Mouse (Mus musculus) CH12.LX (cell line): Measurements from ENCODE around the gene Sh2d1b2. TPM values are rescaled to one million over a fixed set of nuclear protein-coding genes. Genes with fewer than 3 reads are reported as not detected.

Experiments
- DNase-seq: peaks from one replicate; pipeline ENCODE4 v3.0.0-alpha.2; 2013; ENCODE audit errors: extremely low read depth
- H3K27ac ChIP-seq: 2 replicates; pipeline ENCODE4 v1.5.1; 2012; ENCODE audit warnings: low read depth, mild to moderate bottlenecking, control low read depth, moderate library complexity; ENCODE audit not compliant: insufficient read depth
- H3K27me3 ChIP-seq: replicated peaks from 2 replicates; pipeline ENCODE3; 2012; ENCODE audit warnings: inconsistent platforms
- H3K36me3 ChIP-seq, 2 experiments: replicated peaks in 1 of 2; 2 replicates each; pipeline versions ENCODE3 to v1.6.1; 2012; ENCODE audit warnings: inconsistent platforms in 1 of 2, low read length in 1 of 2, mild to moderate bottlenecking in 1 of 2, mixed read lengths in 1 of 2, moderate library complexity in 1 of 2; ENCODE audit not compliant: control insufficient read depth in 1 of 2, insufficient read depth in 1 of 2
- H3K4me1 ChIP-seq, 2 experiments: 2 replicates each; pipeline ENCODE4 v1.6.1; 2012; ENCODE audit warnings: inconsistent platforms in 1 of 2, moderate library complexity in 1 of 2; ENCODE audit not compliant: insufficient read depth in 2 of 2, control insufficient read depth in 1 of 2
- H3K4me2 ChIP-seq: 2 replicates; pipeline ENCODE4 v1.6.1; 2012; ENCODE audit warnings: low read depth, mild to moderate bottlenecking, control low read depth; ENCODE audit not compliant: poor library complexity, insufficient read depth, severe bottlenecking
- H3K4me3 ChIP-seq, 3 experiments: fragments of 150-350 bp in 1 of 3; sonication (generic) in 1 of 3; replicated peaks in 1 of 3; 2 replicates each; pipeline versions ENCODE3 to v1.5.1; 2011 to 2012; ENCODE audit warnings: low read depth in 2 of 3, low read length in 2 of 3, mild to moderate bottlenecking in 2 of 3, moderate library complexity in 2 of 3, control low read depth in 1 of 3, improper control_type of control experiment in 1 of 3, inconsistent platforms in 1 of 3, mixed read lengths in 1 of 3; ENCODE audit not compliant: poor library complexity in 1 of 3
- H3K79me2 ChIP-seq: replicated peaks from 2 replicates; pipeline ENCODE4 v1.6.1; 2012; ENCODE audit warnings: mild to moderate bottlenecking, moderate library complexity; ENCODE audit not compliant: control insufficient read depth, poor library complexity, insufficient read depth, severe bottlenecking; ENCODE audit errors: extremely low read depth
- H3K9ac ChIP-seq: 2 replicates; pipeline ENCODE4 v1.6.1; 2012; ENCODE audit warnings: low read depth, mild to moderate bottlenecking, control low read depth, moderate library complexity; ENCODE audit not compliant: insufficient read depth
- H3K9me3 ChIP-seq: replicated peaks from 2 replicates; pipeline ENCODE3; 2012; ENCODE audit warnings: low read length, inconsistent platforms, mixed read lengths
- HCFC1 ChIP-seq: IDR thresholded peaks from 2 replicates; pipeline ENCODE4 v1.6.1; 2012; ENCODE audit warnings: low read depth, mild to moderate bottlenecking, inconsistent platforms, low read length, improper control_type of control experiment
- IRF4 ChIP-seq: IDR thresholded peaks from 2 replicates; pipeline ENCODE4 v1.6.1; 2014; ENCODE audit warnings: low read depth, mild to moderate bottlenecking, inconsistent platforms, low read length, improper control_type of control experiment
- JUN ChIP-seq: IDR thresholded peaks from 2 replicates; pipeline ENCODE4 v1.6.1; 2011; ENCODE audit warnings: low read depth, mild to moderate bottlenecking, low read length, improper control_type of control experiment, moderate library complexity; ENCODE audit not compliant: insufficient read depth
- KAT2A ChIP-seq: IDR thresholded peaks from 2 replicates; pipeline ENCODE4 v1.6.1; 2012; ENCODE audit warnings: low read length, improper control_type of control experiment, inconsistent platforms; ENCODE audit not compliant: insufficient replicate concordance
- MAFK ChIP-seq: IDR thresholded peaks from 2 replicates; pipeline ENCODE4 v1.6.1; 2011; ENCODE audit warnings: low read length, improper control_type of control experiment; ENCODE audit not compliant: insufficient replicate concordance
- MYC ChIP-seq: IDR thresholded peaks from 2 replicates; pipeline ENCODE4 v1.6.1; 2011; ENCODE audit warnings: low read depth, mild to moderate bottlenecking, improper control_type of control experiment, low read length
- PAX5 ChIP-seq: IDR thresholded peaks from 2 replicates; pipeline ENCODE4 v1.6.1; 2012; ENCODE audit warnings: low read length, inconsistent platforms, mixed read lengths
- TBP ChIP-seq: conservative IDR thresholded peaks from 2 replicates; pipeline ENCODE4 v1.6.1; 2011; ENCODE audit warnings: low read depth, low read length, improper control_type of control experiment
- TCF12 ChIP-seq: IDR thresholded peaks from 2 replicates; pipeline ENCODE4 v1.6.1; 2014; ENCODE audit warnings: low read depth, mild to moderate bottlenecking, inconsistent platforms, low read length, improper control_type of control experiment
- USF1 ChIP-seq: IDR thresholded peaks from 2 replicates; pipeline ENCODE4 v1.6.1; 2014; ENCODE audit warnings: low read depth, mild to moderate bottlenecking, inconsistent platforms, low read length, improper control_type of control experiment
- ZMIZ1 ChIP-seq: IDR thresholded peaks from 2 replicates; pipeline ENCODE4 v1.6.1; 2012; ENCODE audit warnings: low read depth, mild to moderate bottlenecking, inconsistent platforms, low read length, improper control_type of control experiment
- dilution Hi-C: fragments of 300-500 bp; cut with MboI; formaldehyde crosslinking; loops from 2 replicates; pipeline ENCODE4 v1.14.3; 2020; ENCODE audit warnings: low sequenced_read_pairs; ENCODE audit not compliant: extremely low pct_unique_long_range_greater_than_20kb, extremely low pct_ligation_motif_present
- in situ Hi-C: fragments of 300-500 bp; cut with MboI; formaldehyde crosslinking; loops from 3 replicates; pipeline ENCODE4 v1.14.3; 2019; ENCODE audit warnings: low sequenced_read_pairs, low pct_ligation_motif_present, low pct_unique_long_range_greater_than_20kb, mixed read lengths
- polyA plus RNA-seq: library from polyadenylated mRNA; unstranded; fragments of >175 nt; gene quantifications from 2 replicates; pipeline ENCODE4 v1.2.1, GENCODE M21; 2012; ENCODE audit warnings: low read depth; ENCODE audit not compliant: insufficient read length
- total RNA-seq, 2 experiments: library from RNA; depleted of rRNA; stranded (reverse); fragments of 300-350 nt in 1 of 2; fragments of >200 nt in 1 of 2; gene quantifications; 2 replicates each; pipeline ENCODE4 v1.2.3; 2012 to 2014

Sh2d1b2 gene
- total and polyA plus RNA-seq, 3 experiments = 0.47 to 1.1 TPM; not detected in 1

DNA sequence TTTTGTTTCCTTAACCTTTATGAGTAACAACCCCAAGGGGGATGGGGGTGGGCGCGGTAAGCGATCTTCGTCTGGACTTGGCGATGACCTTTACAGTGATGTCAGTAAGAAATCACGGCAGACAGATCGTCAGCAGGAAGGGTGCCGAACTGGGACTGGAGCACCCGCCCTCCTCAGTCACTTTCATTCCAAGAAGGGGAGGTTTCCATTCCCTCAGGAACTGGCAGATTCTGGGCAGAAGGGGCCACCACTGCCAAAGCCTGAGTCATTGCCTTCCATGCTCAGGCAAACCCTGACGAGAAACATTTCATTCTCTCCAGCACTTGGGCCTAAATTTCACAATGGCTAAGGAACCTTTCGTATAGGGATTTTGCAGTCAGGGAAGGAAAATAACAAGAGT is 43.9 kb upstream of the Sh2d1b2 start:
- in situ Hi-C loops = no loop called here
- Histone ChIP-seq H3K36me3 (peaks cover 3 to 22% of the 10 kb centered on the region in 2 experiments), H3K27ac (no peak overlapping the region), H3K9ac (no peak overlapping the region), H3K4me3 (no peak overlapping the region), H3K9me3 (no peaks in the 10 kb centered on the region), H3K4me2 (no peak overlapping the region), H3K4me1 (peaks cover 2 to 4% of the 10 kb centered on the region in 2 experiments; a peak in 3 of 4 replicates), H3K27me3 (no peaks in the 10 kb centered on the region), H3K79me2 (no peaks in the 10 kb centered on the region)
- dilution Hi-C loops = no loop called here
- no peak for DNase-seq
- TF ChIP-seq MYC (no peak), PAX5 (no peak), IRF4 (no peak), USF1 (no peak), MAFK (no peak), ZMIZ1 (no peak), TBP (no peak)

- TF ChIP-seq USF1 (no peak), JUN (no peak)
- dilution Hi-C loops = no loop called here
- H3K36me3 ChIP-seq = peaks cover 11 to 38% of the 10 kb centered on the region in 2 experiments
- in situ Hi-C loops = no loop called here
- no peak overlapping the region for H3K4me2 ChIP-seq
- no peaks in the 10 kb centered on the region for H3K9me3 ChIP-seq
- H3K79me2 ChIP-seq = no peaks in the 10 kb centered on the region
- H3K27ac ChIP-seq = no peak overlapping the region
- no peaks in the 10 kb centered on the region for H3K27me3 ChIP-seq
- peaks cover 2% of the 10 kb centered on the region in 2 experiments; a peak in 3 of 4 replicates for H3K4me1 ChIP-seq
- no peak overlapping the region for H3K4me3 ChIP-seq
- no peak for DNase-seq
- no peak overlapping the region for H3K9ac ChIP-seq
Observed at GRCm38 (mm10) chr1:170190225-170190624, 42.3 kb upstream of the Sh2d1b2 start.

- Histone ChIP-seq H3K4me2 (no peak overlapping the region), H3K36me3 (peaks cover 22 to 55% of the 10 kb centered on the region in 2 experiments), H3K79me2 (no peaks in the 10 kb centered on the region), H3K9ac (no peak overlapping the region), H3K4me3 (no peak overlapping the region), H3K9me3 (no peaks in the 10 kb centered on the region), H3K4me1 (peaks cover 0 to 2% of the 10 kb centered on the region in 2 experiments; a peak in 1 of 4 replicates), H3K27me3 (no peaks in the 10 kb centered on the region), H3K27ac (no peak overlapping the region)
- TF ChIP-seq MAFK (no peak), TCF12 (no peak), HCFC1 (no peak), KAT2A (no peak)
- in situ Hi-C loops = no loop called here
- DNase-seq = no peak
- dilution Hi-C loops = no loop called here
Observed at GRCm38 (mm10) chr1:170191925-170192324, 40.6 kb upstream of the Sh2d1b2 start.
